8 mouse cellular contexts compared by ENCODE assay signal in the genomic region with DNA sequence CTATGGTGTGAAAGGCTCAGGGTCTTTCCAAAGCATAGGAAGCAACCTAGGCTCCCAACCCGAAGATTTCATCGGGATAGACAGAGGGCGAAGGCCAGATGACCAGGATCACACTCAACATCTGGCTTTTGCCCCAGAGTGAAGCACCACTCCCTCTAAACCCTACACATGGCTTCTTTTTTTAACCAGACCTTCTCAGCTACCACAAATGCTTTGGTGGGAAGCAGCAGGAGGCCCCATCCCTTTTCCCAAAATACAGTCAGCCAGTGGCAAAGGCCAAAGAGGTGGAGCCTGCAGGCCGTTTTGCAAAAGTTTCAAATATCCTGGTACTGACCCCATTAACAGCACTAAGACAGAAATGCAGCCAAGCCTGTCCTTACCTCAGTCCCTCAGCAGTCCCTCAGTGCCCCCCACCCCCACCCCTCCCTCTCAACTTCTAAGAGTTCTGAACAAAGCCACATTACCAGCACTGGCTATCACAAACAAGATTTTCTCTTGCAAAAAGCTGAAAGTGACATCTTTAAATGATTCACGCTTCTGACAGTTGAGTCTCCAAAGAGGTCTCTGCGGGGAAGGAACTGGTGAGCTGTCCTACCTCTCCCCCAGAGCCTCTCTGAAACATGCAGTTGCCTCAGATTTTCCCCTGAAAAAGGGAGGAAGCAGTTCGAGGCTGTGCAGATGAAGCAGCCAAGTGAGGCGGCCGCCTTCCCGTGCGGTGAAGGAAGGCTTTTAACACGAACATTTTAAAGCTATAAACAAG. TPM values are rescaled to one million over a fixed set of nuclear protein-coding genes. Genes with fewer than 3 reads are reported as not detected.
DNase-seq lines count a peak whose midpoint lies in the region; ATAC-seq and TF ChIP-seq lines count a peak whose summit lies in the region.

No protein-coding gene starts in this region.

- no peaks in the 10 kb centered on the region for H3K36me3 ChIP-seq in spleen, adult 2 months (ENCODE audit: control insufficient read depth, insufficient read depth, low read length)
- no peaks in the 10 kb centered on the region for H3K36me3 ChIP-seq in hindbrain, embryonic 14.5 days (replicated peaks; ENCODE audit: control insufficient read depth, insufficient read depth)
- H3K36me3 ChIP-seq in liver, embryonic 14.5 days (replicated peaks; ENCODE audit: control insufficient read depth, insufficient read depth, low read depth): no peaks in the 10 kb centered on the region

- no peak for DNase-seq in spleen, adult 2 months (ENCODE audit: low read depth in 1 of 2, low spot score in 2 of 2)
- DNase-seq in spleen, postnatal 10 days (ENCODE audit: low spot score in 2 of 2): no peak
- DNase-seq in fibroblast of lung, adult 2 months (ENCODE audit: low read depth): peak; percentile 69
- no peak for DNase-seq in hindbrain, embryonic 14.5 days (ENCODE audit: low spot score)
- DNase-seq in liver, embryonic 14.5 days (ENCODE audit: low read depth in 3 of 3, low spot score in 3 of 3): no peak
- DNase-seq in natural killer cell, adult 2 months (ENCODE audit: low spot score in 2 of 2): no peak
- no peak for DNase-seq in left cerebral cortex, adult 11 months (ENCODE audit: low spot score)

- TF ChIP-seq POLR2A in spleen, adult 2 months (IDR thresholded peaks at IDR 0.05; ENCODE audit: low read depth, low read length): no peak
- TF ChIP-seq POLR2A in olfactory bulb, adult 2 months (IDR thresholded peaks at IDR 0.05; ENCODE audit: insufficient read depth, low read depth, low read length): no peak

- TF ChIP-seq EP300 in liver, embryonic 14.5 days (IDR thresholded peaks at IDR 0.05; ENCODE audit: low read depth): no peak

- no peaks in the 10 kb centered on the region for H3K27me3 ChIP-seq in spleen, adult 2 months (ENCODE audit: control insufficient read depth, insufficient read depth, low read length)
- H3K27me3 ChIP-seq in hindbrain, embryonic 14.5 days (ENCODE audit: control insufficient read depth, insufficient read depth, low read length): no peaks in the 10 kb centered on the region
- H3K27me3 ChIP-seq in liver, embryonic 14.5 days (ENCODE audit: control insufficient read depth, insufficient read depth, low read length): no peaks in the 10 kb centered on the region

- H3K27ac ChIP-seq in spleen, adult 2 months (ENCODE audit: insufficient read depth, low read length): no peak overlapping the region
- no peak overlapping the region; the same call in 1 of the 2 replicates for H3K27ac ChIP-seq in hindbrain, embryonic 14.5 days
- H3K27ac ChIP-seq in liver, embryonic 14.5 days: no peak overlapping the region
- H3K27ac ChIP-seq in olfactory bulb, adult 2 months (ENCODE audit: insufficient read depth, low read depth, low read length): 0 out of 2 replicates have a peak overlapping the region, but pooled peaks have one; percentile 18

- peak overlapping the region; percentile 76; the same call in 1 of the 2 replicates for H3K4me3 ChIP-seq in spleen, adult 2 months (ENCODE audit: extremely low read depth, insufficient read depth, insufficient read length)
- peak overlapping the region; percentile 71 for H3K4me3 ChIP-seq in hindbrain, embryonic 14.5 days (replicated peaks; ENCODE audit: low read length)
- H3K4me3 ChIP-seq in liver, embryonic 14.5 days (ENCODE audit: insufficient read depth in 1 of 2, low read depth in 2 of 2, low read length in 2 of 2): peak overlapping the region; percentile 83 to 88
- peak overlapping the region; percentile 42 for H3K4me3 ChIP-seq in olfactory bulb, adult 2 months (ENCODE audit: insufficient read depth, low read depth, low read length)

- peak overlapping the region; percentile 75 for H3K4me2 ChIP-seq in hindbrain, embryonic 14.5 days (replicated peaks)
- peak overlapping the region; percentile 82 for H3K4me2 ChIP-seq in liver, embryonic 14.5 days (ENCODE audit: low read depth)

- WGBS in spleen, adult 2 months: 18% methylated on average over 12 of the region's 12 CpGs
- 14% methylated on average over 12 of the region's 12 CpGs for WGBS in hindbrain, embryonic 14.5 days
- 14% methylated on average over 12 of the region's 12 CpGs for WGBS in liver, embryonic 14.5 days (ENCODE audit: insufficient replicate concordance)
- 24% methylated on average over 12 of the region's 12 CpGs for WGBS in olfactory bulb, adult 2 months

- H3K9me3 ChIP-seq in hindbrain, embryonic 14.5 days (ENCODE audit: control insufficient read depth, low read length): no peaks in the 10 kb centered on the region
- no peaks in the 10 kb centered on the region for H3K9me3 ChIP-seq in liver, embryonic 14.5 days (ENCODE audit: control insufficient read depth, low read length)

- no peak for TF ChIP-seq CTCF in spleen, adult 2 months (IDR thresholded peaks at IDR 0.05; ENCODE audit: extremely low read depth, insufficient read depth, insufficient read length, insufficient replicate concordance)
- TF ChIP-seq CTCF in liver, embryonic 14.5 days (IDR thresholded peaks at IDR 0.05; ENCODE audit: low read depth): no peak
- no peak for TF ChIP-seq CTCF in olfactory bulb, adult 2 months (IDR thresholded peaks at IDR 0.05; ENCODE audit: insufficient read depth, low read depth, low read length)

- H3K4me1 ChIP-seq in spleen, adult 2 months (ENCODE audit: control insufficient read depth, insufficient read depth, insufficient read length): peaks cover 2% of the 10 kb centered on the region; the same call in 1 of the 2 replicates
- H3K4me1 ChIP-seq in hindbrain, embryonic 14.5 days (replicated peaks; ENCODE audit: control insufficient read depth, insufficient read depth, low read length): no peaks in the 10 kb centered on the region
- peaks cover 9% of the 10 kb centered on the region in 2 experiments; a peak in 3 of 4 replicates for H3K4me1 ChIP-seq in liver, embryonic 14.5 days (replicated peaks; ENCODE audit: control insufficient read depth in 2 of 2, insufficient read depth in 2 of 2, low read length in 1 of 2)
- H3K4me1 ChIP-seq in olfactory bulb, adult 2 months (ENCODE audit: control insufficient read depth, insufficient read depth, low read length): peaks cover 7% of the 10 kb centered on the region; the same call in 1 of the 2 replicates

- no peak for ATAC-seq in hindbrain, embryonic 14.5 days (ENCODE audit: low FRiP score)
- no peak for ATAC-seq in liver, embryonic 14.5 days (ENCODE audit: insufficient read depth)

- peak overlapping the region; percentile 52 for H3K9ac ChIP-seq in hindbrain, embryonic 14.5 days
- H3K9ac ChIP-seq in liver, embryonic 14.5 days (replicated peaks): peak overlapping the region; percentile 54

RNA-seq across cellular contexts. Expression of a gene that starts 1.3 kb away (rescaled TPM):
- polyA plus RNA-seq in spleen, adult 2 months (2012; rRNA removed): 6.6 and 6.8 TPM in 2 replicates
- 5.0 and 5.5 TPM in 2 replicates for polyA plus RNA-seq in hindbrain, embryonic 14.5 days (2014; fragmentation: Nextera tagmentation; extraction: Ambion mirVana)
- polyA plus RNA-seq in liver, embryonic 14.5 days (2012; rRNA removed): 1.8 and 1.9 TPM in 2 replicates
- 2.7 TPM in 2 replicates for polyA plus RNA-seq in liver, embryonic 14.5 days (2014; fragmentation: Nextera tagmentation; extraction: Ambion mirVana)
- not detected in 2 replicates for polyA plus RNA-seq in olfactory bulb, adult 2 months (2012; ENCODE audit: insufficient read depth, insufficient read length, low replicate concordance, missing spikeins)
